Mouse (Mus musculus) common myeloid progenitor, adult 5-6 weeks (primary cell): ENCODE measurements around the gene Fzd4. TPM values are rescaled to one million over a fixed set of nuclear protein-coding genes. Genes with fewer than 3 reads are reported as not detected.

ENCODE experiments used
- ATAC-seq: replicated peaks from 2 replicates; pipeline ENCODE4 v1.8.0; 2016; ENCODE audit warnings: low read depth, mild to moderate bottlenecking, moderate TSS enrichment, inconsistent platforms; ENCODE audit not compliant: poor library complexity, severe bottlenecking
- total RNA-seq: library from RNA; stranded (forward); fragments of 200-1000, 187-1606 nt; gene quantifications from 2 replicates; pipeline ENCODE4 v1.2.3, GENCODE M21; 2017

Gene Fzd4
- total RNA-seq, 1 experiment from 2014 or later, result 0.50 TPM

- no peak for ATAC-seq
Observed at GRCm38 (mm10) chr7:89423688-89424255, 19.6 kb downstream of the Fzd4 start.

DNA sequence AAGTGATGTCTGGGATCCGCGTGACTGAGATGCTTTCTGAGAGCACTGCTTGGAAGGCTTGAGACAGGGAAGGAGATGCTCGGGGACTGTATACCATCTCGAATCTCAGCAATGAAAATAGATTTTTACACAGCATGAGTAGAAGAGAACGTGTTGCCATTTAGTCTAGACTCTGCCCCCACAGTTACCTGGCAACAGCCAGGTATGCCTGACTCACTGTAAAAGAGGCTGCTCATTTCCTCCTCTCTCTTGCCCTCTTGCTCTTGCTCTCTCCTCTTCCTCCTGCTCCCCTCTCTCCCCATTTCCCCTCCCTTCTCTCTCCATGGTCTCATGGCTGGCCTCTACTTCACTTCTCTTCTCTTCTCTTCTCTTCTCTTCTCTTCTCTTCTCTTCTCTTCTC, 20.5 kb downstream of the Fzd4 start:
- ATAC-seq, result no peak

GRCm38 (mm10) chr7:89425803-89426725, 21.9 kb downstream of the Fzd4 start:
- ATAC-seq, result no peak

DNA sequence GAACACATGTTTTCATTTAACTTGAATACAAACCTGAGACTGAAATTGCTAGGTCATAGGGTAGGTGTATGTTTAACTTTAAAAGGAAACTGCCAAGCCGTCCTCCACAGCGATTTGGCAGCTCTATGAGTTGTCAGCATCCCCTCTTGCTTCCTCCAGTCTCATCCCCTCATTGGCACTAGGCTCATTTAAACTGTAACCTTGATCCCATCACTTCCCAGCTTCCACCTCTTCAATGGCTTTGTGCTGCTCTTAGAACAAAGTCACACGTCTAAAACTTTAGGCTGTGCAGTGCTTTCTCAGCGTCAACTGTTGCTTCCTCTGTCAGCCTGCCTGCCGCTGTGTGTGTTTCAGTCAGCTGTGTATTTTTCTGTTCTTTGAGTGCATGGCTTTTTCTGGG, 22.9 kb downstream of the Fzd4 start:
- no peak for ATAC-seq

DNA sequence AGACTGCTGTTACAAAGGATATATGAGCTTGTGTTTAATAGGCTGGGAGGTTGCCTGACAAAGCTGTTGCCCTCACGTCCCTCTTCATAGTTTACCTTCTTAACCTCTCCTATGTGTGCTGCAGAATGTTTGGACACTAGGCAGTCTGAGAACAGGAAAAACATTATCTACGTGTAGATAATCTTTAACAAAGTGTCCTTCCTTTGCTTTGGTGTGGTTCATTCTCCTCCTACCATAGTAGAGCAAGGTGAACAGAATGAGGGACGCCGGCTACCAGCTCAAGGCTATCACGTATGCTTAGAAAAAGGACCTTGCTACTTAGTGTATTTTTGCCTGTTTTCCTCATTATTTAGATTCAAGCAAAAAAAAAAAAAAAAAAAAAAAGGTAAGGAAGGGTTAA, 24.6 kb downstream of the Fzd4 start:
- ATAC-seq, result no peak

DNA sequence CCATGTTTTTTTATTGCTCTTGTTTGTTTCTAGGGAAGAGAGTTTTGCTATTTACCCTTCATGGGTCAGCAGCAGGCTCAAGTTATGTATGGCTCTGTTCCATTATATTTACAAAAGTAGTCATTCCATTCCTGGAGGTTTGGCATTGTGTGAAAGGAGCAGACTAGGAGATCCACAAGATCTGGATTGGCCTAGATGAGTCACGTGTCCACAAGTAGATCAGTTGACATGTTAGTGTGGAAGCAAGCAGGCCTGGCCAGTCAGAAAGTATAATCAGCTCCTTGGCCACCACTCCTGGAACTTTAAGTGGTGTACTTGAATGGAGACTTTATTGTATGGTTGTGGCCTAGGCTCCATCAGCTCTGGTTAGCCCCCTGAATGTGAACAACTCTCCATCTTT, 25.2 kb downstream of the Fzd4 start:
- ATAC-seq, result no peak

- no peak for ATAC-seq
Observed at GRCm38 (mm10) chr7:89431185-89431584, 27.0 kb downstream of the Fzd4 start.

GRCm38 (mm10) chr7:89433193-89433892, 29.2 kb downstream of the Fzd4 start:
- ATAC-seq, result no peak

DNA sequence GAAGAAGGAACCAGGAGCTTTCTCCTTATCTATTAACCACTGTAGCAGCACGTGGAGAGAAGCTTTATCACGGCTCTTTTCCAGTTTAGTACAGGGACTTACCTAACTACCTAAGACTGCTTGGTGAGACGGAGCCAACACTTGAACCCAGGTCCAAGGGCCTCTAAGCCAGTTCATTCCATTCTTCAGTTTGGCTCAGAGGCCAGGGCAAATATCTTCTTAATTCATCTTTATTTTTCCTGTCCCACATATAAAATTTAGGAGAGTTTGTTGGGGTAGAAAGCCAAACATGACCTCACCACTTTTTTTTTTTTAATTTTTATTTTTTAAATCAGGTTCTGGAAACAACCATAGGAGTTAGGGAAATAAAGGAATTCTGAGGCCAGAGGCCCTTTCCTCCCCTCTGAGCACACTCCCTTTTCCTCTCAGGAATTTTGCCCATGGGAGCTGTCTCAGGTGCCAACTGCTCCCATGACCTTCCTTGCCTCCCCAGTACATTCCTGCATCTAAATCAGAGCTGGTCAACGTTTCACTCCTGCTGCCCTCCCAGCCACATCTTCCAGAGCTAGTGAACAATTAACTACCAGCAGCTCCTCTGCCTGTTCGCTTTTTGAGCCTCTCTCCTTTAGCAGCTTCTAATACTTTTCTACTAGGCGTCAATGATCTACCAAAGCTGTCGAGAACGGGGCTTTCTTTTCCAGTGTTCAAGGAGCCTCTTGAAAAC, 29.9 kb downstream of the Fzd4 start:
- ATAC-seq, result no peak

DNA sequence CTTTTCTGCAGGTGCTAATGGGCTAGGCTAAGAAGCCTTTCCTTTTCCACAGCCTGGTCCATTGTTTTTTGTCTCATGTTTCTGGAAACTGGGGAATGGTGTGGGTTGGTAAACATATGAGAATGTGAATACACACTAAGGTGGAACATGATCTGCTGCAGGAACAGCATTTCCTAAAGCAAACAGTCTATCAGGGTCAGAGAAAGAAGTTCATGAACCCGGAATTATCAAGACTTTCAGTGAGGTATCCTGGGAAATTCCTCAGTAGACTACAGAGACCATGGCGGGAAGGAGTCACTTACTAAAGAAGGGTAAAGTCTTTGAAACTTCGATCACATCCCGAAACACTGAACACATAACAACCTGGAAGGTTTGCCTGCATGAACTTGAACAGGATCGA, 32.2 kb downstream of the Fzd4 start:
- no peak for ATAC-seq

DNA sequence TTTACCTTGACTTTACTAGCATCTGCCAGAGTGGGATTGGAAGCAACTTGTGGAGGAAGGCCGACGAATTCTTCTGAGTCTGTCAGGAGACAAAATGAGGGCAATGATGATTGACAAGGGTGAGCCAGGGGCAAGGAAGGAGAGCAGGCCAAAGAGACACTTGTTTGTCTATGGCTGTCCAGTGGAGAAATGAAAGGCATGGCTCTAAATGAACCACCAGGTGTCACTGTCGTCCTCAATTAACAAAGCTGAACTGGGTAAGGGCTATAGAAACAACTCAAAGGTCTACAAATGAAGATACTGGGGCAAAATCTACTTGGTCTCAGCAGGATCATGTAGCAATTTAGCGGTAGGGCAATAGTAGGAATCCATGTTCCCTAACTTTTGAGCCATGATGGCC, 33.4 kb downstream of the Fzd4 start:
- peak; percentile 97 for ATAC-seq

- no peak for ATAC-seq
Observed at GRCm38 (mm10) chr7:89441291-89441690, 37.1 kb downstream of the Fzd4 start.

DNA sequence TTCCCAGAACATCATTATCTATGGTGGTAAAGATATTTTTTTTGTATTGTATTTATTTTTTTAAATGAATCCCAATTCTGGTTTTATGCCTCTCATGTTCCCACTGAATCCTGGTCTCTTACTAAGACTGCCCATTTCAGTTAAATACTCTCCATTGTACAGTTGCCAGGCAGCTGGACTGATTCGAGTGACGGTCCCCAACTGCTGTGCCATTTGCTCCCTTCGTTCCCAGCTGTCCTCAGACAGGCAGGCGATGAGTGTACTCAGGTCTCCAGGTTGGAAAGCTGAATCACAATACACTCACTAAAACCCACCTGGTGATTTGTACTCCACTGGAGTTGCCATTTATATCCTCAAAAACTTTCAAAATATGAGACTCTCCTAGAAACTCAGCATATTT, 38.1 kb downstream of the Fzd4 start:
- no peak for ATAC-seq

- ATAC-seq, result peak; percentile 92
Observed at GRCm38 (mm10) chr7:89445137-89445536, 41.0 kb downstream of the Fzd4 start.

- ATAC-seq, result no peak
Observed at GRCm38 (mm10) chr7:89450312-89450711, 46.2 kb downstream of the Fzd4 start.

- ATAC-seq, result no peak
Observed at GRCm38 (mm10) chr7:89456380-89457076, 52.4 kb downstream of the Fzd4 start.

- peak; percentile 70 for ATAC-seq
Observed at GRCm38 (mm10) chr7:89459691-89460090, 55.5 kb downstream of the Fzd4 start.

GRCm38 (mm10) chr7:89460911-89461310, 56.8 kb downstream of the Fzd4 start:
- no peak for ATAC-seq

DNA sequence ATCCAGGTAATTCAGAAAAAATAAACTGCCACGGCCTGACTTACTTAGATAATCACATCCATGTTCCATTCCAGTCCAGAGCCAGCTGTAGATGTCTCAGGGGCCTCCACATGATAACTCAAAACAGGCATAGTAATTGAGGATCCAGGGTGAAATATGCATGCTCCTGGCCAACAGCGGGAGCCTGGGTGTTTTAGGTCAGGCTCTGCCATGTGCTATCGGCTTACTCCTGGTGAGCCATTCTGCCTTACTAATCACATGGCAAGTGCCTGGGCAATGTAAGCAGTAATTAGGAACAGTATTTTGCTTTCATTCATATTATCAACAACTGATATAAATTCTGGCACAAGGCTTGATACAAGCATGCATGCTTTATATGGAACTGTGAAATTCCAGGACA, 57.2 kb downstream of the Fzd4 start:
- no peak for ATAC-seq
